Mouse (Mus musculus) adrenal gland, postnatal 14 days (tissue): ENCODE measurements at regions not wholly inside any gene's neighbourhood (a gene's known extent, or its start where the extent isn't known, plus 50 kb on each side); places are given as distances from the start of the nearest gene placed in this dataset.
"Not testable (repeated sequence)": the region's sequence is repeated elsewhere in the genome, so short reads cannot be mapped to it uniquely, and the experiment has no call there.

ENCODE experiments used
- DNase-seq: peaks from one replicate; pipeline ENCODE4 v3.0.0; 2021; ENCODE audit warnings: mixed read lengths

GRCm38 (mm10) chr11:26826194-26826593 is 232.4 kb upstream of the Vrk2 start:
- no peak for DNase-seq

GRCm38 (mm10) chr11:26824080-26824727 is 230.4 kb upstream of the Vrk2 start:
- no peak for DNase-seq

DNA sequence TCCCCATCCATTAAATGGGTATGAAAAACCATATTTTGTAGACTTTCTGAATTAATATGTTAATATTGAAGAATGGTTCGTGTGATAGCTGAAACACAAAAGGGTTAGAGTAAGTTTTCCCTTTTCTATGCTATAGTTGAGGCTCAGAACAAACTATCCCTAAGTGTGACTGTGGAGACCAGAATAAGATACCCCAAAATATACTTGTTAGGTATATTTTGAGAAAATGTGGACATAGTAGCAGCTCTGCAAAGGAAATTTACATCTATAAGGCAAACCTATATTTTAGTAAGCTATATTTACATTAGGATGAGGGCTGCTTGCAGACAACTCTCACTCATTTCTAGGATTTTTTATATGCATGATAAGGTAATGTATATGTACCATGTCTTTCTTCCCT is 227.3 kb upstream of the Vrk2 start:
- no peak for DNase-seq

DNA sequence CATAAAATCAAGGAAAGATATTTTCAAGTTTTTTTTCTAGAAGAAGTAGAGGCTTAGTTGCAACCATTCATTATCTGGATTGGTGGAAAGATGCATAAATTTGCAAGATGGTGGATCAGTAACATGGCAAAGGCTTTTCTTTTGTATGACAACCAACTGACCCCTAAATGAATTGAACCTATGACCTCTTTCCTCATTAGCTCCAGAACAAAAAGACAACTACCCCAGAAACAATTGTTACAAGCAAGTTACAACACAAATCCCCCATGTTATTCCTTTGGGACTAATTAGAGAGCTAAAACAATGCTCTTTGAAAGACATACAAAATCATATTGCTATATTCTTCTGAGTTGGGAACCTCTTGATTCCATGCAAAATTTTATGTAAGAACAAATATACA is 223.5 kb upstream of the Vrk2 start:
- no peak for DNase-seq

DNA sequence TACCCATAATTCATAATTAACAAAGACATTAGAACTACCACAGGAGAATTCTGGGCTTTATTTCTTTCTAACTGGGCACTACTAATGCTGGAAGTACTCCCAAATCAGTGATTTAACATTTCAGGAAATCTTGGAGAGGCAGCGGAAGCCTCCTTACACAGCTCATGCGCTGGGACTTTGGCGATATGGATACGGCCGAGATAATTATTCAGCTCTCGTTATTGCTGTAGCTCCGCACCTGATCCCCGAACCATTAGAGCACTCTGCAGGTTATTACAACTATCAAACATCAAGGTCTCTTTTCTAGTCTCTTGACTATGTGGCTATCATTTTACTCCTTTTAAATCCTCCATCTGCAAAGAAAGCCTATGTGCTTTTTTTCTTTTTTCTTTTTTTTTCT is 221.3 kb upstream of the Vrk2 start:
- DNase-seq, result no peak

- DNase-seq, result no peak
Observed at GRCm38 (mm10) chr11:26814601-26815000, 220.8 kb upstream of the Vrk2 start.

- no peak for DNase-seq
Observed at GRCm38 (mm10) chr11:26802249-26802941, 208.6 kb upstream of the Vrk2 start.

DNA sequence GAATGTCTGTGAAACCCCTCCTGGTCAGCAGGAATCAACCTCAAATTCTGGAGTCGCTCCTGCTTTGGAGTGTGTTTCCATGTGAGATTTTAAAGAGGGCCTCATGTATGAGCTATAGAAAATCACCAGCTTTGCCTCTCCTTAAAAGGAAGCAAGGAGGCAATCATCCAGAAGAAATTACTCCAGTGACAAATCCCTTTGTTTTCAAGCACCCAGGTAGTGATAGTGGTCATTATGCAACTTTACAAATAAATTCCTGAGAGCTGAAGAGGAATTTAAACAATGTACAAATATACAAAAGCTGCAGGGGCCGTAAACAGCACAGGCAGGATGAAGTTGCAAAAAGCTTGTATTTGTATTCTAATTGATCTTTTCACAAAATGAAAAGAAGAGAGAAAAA is 206.5 kb upstream of the Vrk2 start:
- no peak for DNase-seq

DNA sequence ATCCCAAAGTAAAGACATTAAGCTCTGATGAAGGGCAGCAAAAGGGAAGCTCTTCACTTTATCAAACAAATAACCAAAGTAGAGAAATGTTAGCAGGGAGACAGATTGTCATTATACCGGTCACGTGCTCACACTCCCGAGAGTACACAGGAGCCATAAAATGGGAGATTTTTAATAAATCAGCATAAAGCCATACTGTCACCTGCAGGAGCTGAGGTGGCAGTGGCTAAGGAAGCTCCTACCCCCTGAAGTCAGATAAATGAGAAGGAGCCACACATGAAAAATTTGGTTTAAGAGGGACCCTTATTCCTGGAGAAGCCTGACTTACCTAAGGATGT is 200.8 kb upstream of the Vrk2 start:
- no peak for DNase-seq

DNA sequence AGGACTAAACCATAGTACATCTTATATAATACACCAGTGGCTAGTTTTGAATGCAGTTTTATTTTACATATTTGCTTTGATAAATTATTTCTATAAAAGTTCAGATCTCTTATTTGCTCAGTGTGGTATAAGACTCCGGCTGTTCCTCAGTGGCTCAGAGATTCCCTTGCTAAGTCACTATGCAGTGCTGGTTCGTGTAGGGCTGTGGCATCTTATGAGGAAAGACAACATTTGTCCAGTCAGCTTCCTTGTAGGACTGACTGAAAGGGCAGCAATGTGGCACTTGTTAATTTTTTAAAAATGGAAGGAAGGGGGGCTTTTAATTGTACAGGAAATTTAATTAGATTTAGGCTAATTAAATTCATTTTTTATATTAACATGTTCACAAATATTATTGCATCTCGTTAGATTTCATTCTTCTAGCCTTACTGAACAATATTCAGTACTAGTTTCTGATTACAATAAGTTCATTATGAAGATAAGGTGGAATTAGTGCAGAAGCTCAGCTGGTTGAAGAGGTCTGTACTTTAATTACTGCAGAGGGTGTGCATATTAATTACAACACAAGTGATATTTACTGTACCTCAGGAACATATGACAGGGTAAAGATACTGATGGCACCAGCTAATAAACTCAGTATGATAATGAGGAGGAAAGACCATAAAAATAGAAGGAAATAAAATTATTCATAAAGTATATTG is 200.3 kb upstream of the Vrk2 start:
- no peak for DNase-seq

DNA sequence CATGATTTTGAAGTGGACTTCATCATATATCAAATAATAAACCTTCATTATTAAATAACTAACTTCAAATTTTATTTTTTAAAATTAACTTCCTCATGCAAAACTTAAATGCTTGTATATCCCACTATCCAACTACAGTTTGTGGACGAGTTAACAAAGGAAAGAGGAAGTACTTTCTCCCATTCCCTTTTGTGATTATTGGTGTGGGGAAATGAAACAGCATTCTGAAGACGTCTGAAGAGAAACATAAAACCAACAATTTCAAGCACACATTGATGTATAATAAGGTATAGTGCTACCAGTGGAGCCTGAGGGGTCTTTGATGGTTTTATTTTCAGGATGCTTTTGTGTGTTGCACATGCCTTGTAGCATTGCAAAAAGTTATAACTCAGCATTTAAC is 195.5 kb upstream of the Vrk2 start:
- DNase-seq, result no peak

DNA sequence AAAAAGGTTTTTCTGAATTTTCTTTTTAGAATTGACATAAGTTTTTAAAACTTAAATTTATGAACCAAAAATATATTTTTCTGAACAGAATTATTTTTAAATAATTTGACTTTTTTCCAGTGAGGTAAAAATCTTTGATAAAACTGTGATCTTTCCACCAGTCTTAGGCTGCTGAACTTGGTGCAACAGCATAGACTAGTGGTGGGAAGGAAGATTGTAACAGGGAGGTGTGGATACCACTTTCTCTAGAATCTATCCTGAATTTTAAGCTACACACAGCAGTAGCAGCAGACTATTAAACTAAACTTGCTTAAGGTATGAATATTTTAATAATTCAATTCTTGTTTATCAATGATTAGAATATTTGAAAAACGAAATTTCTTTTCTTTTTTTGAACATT is 191.4 kb upstream of the Vrk2 start:
- peak; percentile 7 for DNase-seq

GRCm38 (mm10) chr11:26773122-26773796 is 179.5 kb upstream of the Vrk2 start:
- DNase-seq, result no peak

GRCm38 (mm10) chr11:26755576-26755975 is 161.8 kb upstream of the Vrk2 start:
- no peak for DNase-seq

DNA sequence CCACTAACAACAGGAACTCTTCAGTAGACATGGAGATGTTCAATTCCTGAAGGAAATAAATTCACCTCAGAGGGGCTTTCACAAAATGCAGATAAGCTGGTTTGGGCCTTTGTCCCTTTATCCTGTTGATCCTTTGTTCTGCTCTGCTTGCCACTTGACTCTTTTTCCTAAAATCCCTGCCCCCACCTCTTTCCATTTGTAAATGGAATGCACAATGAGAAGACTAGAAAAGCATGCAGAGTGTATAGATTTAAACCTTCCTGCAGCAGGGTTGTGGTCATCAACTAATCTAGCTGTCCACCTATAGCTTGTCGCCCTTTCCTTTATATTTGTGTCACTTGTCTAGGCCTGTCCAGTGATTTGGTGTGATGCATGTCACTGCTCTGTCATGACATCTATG is 159.8 kb upstream of the Vrk2 start:
- DNase-seq, result no peak

DNA sequence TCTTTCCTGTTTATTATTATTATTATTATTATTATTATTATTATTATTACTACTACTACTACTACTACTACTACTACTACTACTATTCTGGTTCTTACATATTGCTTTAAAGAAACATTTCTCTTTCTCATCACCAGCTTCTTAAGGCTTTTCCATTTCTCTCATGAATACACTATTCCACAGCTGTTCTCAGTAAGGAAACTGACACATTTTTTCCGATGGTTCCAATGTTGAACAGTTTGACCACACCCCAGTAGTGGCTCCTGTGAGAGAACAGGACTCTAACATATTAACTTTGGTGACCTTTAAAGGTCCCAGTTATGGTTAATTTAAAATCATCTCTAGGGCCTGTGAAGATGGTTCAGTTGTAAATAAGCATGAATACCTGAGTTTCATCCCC is 148.4 kb upstream of the Vrk2 start:
- DNase-seq, result no peak

GRCm38 (mm10) chr11:26739732-26740131 is 145.9 kb upstream of the Vrk2 start:
- DNase-seq, result no peak

GRCm38 (mm10) chr11:26726969-26727368 is 133.2 kb upstream of the Vrk2 start:
- no peak for DNase-seq

DNA sequence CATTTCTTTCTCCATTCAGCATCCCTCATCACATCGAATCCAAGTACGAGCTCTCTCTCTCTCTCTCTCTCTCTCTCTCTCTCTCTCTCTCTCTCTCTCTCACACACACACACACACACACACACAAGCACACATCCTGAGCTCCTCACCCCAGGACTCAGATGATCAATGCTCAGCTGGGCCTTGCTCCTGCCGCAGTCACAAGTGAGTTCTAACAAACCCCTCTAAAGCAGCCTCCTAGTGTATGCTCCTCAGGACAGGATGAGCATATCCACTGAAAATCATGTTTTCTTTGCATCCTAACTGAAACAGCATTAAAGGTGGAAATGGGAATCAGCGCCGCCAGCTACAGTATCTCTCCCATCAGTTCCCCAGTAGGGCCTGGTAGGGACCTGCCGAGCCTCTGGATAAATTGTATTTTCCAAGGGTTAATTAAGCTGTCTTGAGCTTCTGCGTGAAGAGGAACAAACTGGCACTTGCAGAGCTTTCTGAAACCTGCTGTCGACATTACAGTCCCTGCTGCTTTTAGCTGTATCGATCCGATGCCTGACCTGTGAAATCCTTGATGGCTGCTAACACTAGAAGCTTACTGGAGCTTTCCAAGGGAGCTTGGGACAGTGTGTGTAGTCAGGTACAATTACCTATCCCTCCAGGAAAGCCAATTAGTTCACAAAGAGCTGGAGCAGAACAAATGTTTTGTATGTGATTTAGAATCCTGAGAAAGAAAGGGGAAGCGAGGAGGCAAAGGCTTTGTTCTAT is 131.3 kb upstream of the Vrk2 start:
- no peak for DNase-seq

GRCm38 (mm10) chr11:26722292-26722691 is 128.5 kb upstream of the Vrk2 start:
- DNase-seq, result no peak

DNA sequence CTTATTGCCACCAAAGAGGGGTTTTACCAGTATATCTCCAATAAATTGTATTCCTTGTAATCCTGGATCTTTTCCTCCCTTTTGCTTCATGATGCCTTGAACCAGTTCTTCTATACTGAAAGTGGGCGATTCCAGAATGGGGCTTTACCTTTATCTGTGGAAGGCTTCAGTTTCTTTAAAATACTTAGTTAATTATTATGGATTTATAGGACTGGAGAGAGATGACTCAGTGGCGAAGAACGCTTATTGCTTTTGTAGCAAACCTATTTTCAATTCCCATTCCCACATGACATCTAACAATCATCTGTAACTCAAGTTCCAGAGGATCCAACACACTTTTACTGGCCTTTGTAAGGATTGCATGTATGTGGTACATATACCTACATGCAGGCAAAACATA is 127.4 kb upstream of the Vrk2 start:
- no peak for DNase-seq

DNA sequence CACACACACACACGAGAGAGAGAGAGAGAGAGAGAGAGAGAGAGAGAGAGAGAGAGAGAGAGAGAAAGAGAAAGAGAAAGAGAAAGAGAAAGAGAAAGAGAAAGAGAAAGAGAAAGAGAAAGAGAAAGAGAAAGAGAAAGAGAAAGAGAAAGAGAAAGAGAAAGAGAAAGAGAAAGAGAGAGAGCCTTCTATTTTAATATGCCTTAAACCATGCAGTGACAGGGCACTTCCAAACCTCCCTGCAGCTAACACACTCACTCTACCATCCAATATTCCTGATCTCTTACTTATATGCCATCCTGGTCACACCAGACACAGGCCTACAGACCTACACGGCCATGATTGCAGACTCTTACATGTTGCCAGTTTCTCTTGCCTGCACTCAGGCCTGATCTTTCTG is 117.4 kb upstream of the Vrk2 start:
- not testable (repeated sequence) for DNase-seq

- DNase-seq, result no peak
Observed at GRCm38 (mm10) chr11:26708636-26709035, 114.8 kb upstream of the Vrk2 start.
